Mouse (Mus musculus): ENCODE results near the gene Adamts14.
A peak's percentile ranks its signal among the peaks of the same experiment; 100 is the strongest.

Gene Adamts14

GRCm38 (mm10) chr10:61175442-61176204 is 97.6 kb downstream of the Adamts14 start:
- DNase-seq: peak; percentile 31 to 33

- DNase-seq: no peak
These were observed 98.4 kb downstream of the Adamts14 start for GRCm38 (mm10) chr10:61174711-61175441.

- no peak for DNase-seq
These were observed 100.7 kb downstream of the Adamts14 start for GRCm38 (mm10) chr10:61172496-61172895.

- DNase-seq: no peak
These were observed 101.6 kb downstream of the Adamts14 start, which contains the start of gene Tbata for GRCm38 (mm10) chr10:61171654-61172053. Gene Tbata (plus strand): TSS chr10:61171954.

- DNase-seq: peak; percentile 15 to 23
These were observed 104.8 kb downstream of the Adamts14 start for GRCm38 (mm10) chr10:61168393-61168792.

GRCm38 (mm10) chr10:61167333-61168096 is 105.7 kb downstream of the Adamts14 start:
- DNase-seq: peak; percentile 4 to 13

GRCm38 (mm10) chr10:61162366-61162765 is 110.9 kb downstream of the Adamts14 start:
- DNase-seq: no peak

GRCm38 (mm10) chr10:61160671-61161070 is 112.6 kb downstream of the Adamts14 start:
- no peak for DNase-seq

GRCm38 (mm10) chr10:61160089-61160488 is 113.1 kb downstream of the Adamts14 start:
- no peak for DNase-seq

GRCm38 (mm10) chr10:61158594-61158993 is 114.6 kb downstream of the Adamts14 start:
- DNase-seq: no peak

GRCm38 (mm10) chr10:61156453-61156852 is 116.8 kb downstream of the Adamts14 start:
- no peak for DNase-seq

GRCm38 (mm10) chr10:61155611-61156010 is 117.6 kb downstream of the Adamts14 start:
- no peak for DNase-seq

- DNase-seq: no peak
These were observed 121.1 kb downstream of the Adamts14 start for GRCm38 (mm10) chr10:61152131-61152530.

GRCm38 (mm10) chr10:61150616-61151015 is 122.6 kb downstream of the Adamts14 start:
- DNase-seq: no peak

GRCm38 (mm10) chr10:61149476-61149875 is 123.8 kb downstream of the Adamts14 start:
- DNase-seq: no peak

GRCm38 (mm10) chr10:61147157-61148040 is 125.8 kb downstream of the Adamts14 start, which contains the start of gene Sgpl1:
Gene Sgpl1 (minus strand): TSS chr10:61147703.
- peak; percentile 94 for DNase-seq
